Mouse (Mus musculus) cerebellum, adult 2 months (tissue): ENCODE data around the gene Dnah17.

Experiments used
- CTCF ChIP-seq: fragments of 200-500 bp; IDR thresholded peaks from 2 replicates; pipeline ENCODE4 v1.5.1; 2011; ENCODE audit warnings: low read depth, mild to moderate bottlenecking, control low read depth, low read length, moderate library complexity, borderline replicate concordance; ENCODE audit not compliant: insufficient read depth
- POLR2A ChIP-seq: fragments of 200-500 bp; IDR thresholded peaks from 2 replicates; pipeline ENCODE4 v1.6.1; 2011; ENCODE audit warnings: low read length, control low read depth, borderline replicate concordance; ENCODE audit not compliant: insufficient read depth

GRCm38 (mm10) chr11:118031134-118031533 is 99.3 kb downstream of the Dnah17 start:
- TF ChIP-seq CTCF (no peak), POLR2A (no peak)
